Mouse (Mus musculus) embryo, embryonic 9.5 days (tissue): ENCODE data around the gene Pafah1b1.
A peak's percentile ranks its signal among the peaks of the same experiment; 100 is the strongest.

ENCODE experiments used
- DNase-seq: peaks from one replicate; pipeline ENCODE4 v3.0.0-alpha.2; 2017; ENCODE audit errors: extremely low spot score

The Pafah1b1 gene

GRCm38 (mm10) chr11:74662221-74662620 is 62.2 kb downstream of the Pafah1b1 start:
- no peak for DNase-seq

DNA sequence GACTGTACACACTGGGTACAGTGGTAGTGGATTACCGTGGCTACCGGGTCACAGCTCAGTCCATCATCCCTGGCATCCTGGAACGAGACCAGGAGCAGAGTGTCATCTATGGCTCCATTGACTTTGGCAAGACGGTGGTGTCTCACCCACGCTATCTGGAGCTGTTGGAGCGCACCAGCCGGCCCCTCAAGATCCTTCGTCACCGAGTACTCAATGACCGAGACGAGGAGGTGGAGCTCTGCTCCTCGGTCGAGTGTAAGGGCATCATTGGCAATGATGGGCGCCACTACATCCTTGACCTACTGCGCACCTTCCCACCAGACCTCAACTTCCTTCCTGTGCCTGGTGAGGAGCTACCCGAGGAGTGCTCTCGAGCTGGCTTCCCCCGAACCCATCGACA is 62.8 kb downstream of the Pafah1b1 start:
- DNase-seq, result no peak

DNA sequence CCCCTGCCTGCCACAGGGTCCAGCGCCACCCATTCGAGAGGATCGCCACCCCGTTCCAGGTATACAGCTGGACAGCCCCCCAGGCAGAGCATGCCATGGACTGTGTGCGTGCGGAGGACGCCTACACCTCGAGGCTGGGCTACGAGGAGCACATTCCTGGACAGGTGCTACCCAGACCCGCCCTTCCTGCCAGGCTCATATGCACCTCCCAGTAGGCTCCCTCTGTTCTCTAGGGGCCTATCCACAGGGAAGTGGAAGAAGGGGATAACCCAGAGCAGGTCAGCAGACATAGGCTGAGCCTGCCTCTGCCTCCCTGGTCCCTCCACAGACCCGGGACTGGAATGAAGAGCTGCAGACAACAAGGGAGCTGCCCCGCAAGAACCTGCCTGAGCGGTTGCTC is 64.1 kb downstream of the Pafah1b1 start:
- DNase-seq, result no peak

DNA sequence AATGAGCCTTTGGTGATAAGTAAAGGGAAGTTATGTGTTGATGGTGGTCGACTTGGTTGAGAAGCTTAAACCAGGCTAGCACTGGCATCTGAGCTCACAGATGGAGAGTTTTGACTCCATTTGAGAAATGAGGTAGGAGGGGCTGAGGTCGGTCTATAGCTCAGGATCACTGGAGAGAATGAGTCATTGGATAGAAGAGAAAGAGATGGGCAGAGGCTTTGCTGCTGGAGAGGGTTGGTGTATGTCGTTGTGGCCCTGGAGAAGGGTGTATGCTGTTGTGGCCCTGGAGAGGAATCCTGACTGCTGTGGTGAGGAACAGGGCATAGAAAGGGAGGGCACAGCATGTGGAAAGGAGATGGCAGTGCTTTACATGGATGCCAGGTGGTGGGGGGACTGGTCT is 68.5 kb downstream of the Pafah1b1 start:
- DNase-seq, result no peak

DNA sequence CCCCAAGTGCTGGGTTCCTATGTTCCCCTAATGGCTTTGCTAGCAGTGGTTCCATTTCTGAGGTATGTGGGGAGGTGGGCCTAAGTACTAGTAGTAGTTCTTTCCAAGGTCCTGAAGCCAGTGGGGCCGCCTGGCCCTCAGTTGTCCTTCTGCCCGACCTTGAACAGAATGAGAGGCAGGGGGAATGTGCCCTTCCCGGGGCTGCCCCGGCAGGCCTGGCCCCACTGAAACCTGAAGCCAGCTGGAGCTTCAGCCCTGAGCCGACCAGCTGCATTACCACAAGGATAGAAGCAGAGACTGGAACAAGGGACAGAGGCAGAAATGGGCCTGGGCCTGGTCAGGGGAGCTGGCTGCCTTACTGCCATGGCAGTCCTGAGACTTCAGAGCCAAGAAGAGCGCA is 71.1 kb downstream of the Pafah1b1 start:
- no peak for DNase-seq

DNA sequence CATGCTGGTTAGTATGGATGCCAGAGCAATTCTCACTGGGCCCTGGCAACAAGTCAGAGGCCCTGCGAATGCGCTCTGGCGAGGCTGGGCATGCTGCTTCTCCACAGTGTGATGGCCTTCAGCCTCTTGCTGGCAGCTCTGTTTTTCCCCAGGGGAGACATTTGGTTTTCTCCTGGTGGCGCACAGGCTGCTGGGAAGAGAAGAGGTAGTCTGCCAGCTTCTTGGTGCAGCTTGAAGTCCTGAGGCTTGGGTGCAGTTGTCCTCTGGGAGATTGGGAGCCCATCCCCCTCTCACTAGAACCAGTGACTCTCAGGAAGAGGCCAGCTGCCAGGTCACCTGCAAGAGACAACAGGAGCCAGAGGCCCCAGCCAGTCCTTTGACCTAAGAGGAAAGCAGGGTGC is 71.7 kb downstream of the Pafah1b1 start:
- no peak for DNase-seq

GRCm38 (mm10) chr11:74650576-74651100 is 73.8 kb downstream of the Pafah1b1 start:
- DNase-seq, result no peak

DNA sequence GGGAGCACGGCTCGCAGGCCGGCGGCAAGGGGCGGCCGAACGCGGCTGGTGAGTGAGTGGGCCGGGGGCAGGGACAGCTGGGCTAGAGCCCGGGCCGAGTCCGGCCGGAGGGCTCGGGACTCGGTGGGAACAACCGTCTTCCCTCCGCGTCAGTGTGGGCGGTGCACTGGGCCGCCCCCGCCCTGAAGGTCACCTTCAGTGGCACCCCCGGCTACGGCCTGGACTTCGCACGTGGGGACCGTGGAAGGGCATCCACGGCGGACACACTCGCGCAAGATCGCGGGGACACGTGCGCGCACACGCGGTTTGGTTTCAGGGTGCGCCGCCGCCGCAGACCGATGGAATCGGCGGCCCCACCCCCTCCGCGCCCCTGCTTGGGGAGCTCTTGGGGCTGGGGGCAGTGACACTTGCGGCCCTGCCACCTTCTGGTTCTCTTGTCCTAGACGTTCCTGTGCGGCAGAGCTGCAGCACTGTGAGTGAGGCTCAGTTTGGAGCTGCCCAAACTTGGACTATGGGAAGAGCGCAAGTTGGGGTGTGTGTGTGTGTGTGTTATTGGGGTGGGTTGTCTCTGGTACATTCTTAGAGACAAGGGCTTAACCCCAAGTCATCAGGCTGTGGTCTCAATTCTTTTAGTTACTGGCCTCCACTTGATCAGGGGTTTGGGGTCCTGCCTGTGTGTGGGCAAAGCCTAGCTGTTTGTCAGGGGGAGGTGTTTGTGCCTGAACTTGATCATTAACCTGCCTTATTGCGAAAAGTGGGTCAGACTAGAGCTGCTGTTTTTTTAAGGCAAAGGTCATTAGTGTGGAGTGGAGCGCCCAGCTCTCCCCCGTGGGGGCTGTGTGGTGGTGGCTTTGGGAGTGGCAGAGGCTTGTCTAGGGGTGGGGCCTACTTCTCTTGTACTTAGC is 74.6 kb downstream of the Pafah1b1 start:
- no peak for DNase-seq

- DNase-seq, result peak; percentile 96
Observed at GRCm38 (mm10) chr11:74649095-74649646, 75.3 kb downstream of the Pafah1b1 start, which contains the start of gene Cluh. Gene Cluh, plus strand, starts transcription at chr11:74649495.

DNA sequence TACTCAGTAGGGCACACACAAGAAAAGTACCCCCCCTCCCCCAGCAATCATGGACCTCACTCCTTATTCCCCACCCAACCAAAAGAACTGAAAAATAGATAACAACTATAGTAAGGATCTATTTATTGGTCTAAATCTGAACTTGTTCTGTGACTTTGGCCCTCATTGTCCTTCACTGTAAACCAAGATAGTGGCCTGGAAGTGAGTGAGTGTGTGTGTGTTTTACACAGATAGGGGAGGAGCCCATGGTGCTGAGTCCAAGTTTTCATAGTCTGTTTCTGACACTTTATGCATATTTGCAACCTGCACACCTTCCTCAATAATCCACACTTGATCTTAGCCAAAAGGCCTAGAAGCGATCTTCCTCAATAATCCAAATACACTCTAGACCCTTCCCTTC is 75.8 kb downstream of the Pafah1b1 start:
- DNase-seq, result no peak

GRCm38 (mm10) chr11:74647966-74648365 is 76.5 kb downstream of the Pafah1b1 start:
- DNase-seq, result no peak

GRCm38 (mm10) chr11:74639628-74640027 is 84.8 kb downstream of the Pafah1b1 start:
- DNase-seq, result no peak

DNA sequence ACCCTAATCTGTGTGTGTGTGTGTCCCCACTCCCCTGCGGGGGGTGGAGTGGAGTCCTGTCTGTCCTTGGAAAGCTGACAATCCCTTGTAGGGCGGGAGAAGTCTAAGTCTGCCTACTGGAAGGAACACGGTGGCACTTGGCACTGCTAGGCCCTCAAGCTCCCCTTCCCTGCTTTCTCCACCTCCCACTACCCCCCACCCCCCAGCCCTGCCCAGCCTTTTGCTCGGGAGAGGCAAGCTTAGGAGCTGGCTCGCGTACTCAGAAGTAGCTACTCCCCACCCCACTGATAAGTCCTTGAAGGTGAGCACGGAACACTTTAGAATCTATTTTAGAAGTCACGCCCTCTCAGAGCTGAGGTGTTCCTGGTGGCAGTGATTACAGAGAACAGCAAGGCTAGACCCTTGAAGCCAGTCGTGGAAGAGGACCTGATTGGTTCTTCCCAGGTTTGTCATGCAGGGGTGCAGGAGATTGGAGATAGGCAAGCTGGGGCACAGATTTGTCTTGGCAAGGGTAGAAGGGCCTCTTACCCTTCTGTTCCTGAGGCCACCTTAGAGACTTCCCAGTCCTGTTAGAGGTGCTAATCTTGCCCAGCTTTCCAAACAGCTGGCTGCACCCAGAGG is 85.6 kb downstream of the Pafah1b1 start:
- no peak for DNase-seq

- DNase-seq, result peak; percentile 76
Observed at GRCm38 (mm10) chr11:74637971-74638790, 86.3 kb downstream of the Pafah1b1 start.

DNA sequence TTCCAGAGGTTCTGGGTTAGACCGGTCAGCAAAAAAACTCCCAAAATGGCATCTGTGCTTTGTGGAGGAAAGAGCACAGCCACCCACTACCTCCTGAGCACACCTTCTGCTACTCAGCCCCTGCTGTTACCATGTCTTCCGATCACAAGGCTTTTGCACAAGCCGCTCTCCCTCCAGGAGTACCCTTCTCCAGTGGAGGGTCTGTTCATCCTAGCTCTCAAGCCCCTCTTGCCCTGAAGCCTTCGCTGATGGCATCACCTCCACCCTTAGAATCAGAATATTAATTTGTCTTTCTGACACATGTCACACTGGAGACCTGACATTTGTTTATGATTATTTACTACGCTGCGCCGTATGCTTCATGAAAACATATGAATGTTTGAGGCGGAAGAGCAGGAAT is 87.0 kb downstream of the Pafah1b1 start:
- DNase-seq, result no peak

- DNase-seq, result peak; percentile 77
Observed at GRCm38 (mm10) chr11:74634490-74635275, 89.8 kb downstream of the Pafah1b1 start.

- DNase-seq, result no peak
Observed at GRCm38 (mm10) chr11:74631880-74632789, 92.3 kb downstream of the Pafah1b1 start.

- no peak for DNase-seq
Observed at GRCm38 (mm10) chr11:74627481-74627880, 97.0 kb downstream of the Pafah1b1 start.

DNA sequence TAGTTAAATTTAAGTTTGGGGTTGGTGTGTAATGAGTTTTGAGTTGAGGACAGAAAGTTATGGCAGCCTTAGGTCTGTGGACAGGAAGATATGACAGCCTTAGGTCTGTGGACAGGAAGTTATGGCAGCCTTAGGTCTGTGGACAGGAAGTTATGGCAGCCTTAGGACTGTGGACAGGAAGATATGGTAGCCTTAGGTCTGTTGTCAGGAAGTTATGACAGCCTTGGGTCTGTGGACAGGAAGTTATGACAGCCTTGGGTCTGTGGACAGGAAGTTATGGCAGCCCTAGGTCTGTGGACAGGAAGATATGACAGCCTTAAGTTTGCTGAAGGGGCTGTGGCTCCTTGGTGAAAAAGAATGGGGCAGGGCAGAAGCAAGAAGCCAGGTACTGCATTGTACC is 99.1 kb downstream of the Pafah1b1 start:
- no peak for DNase-seq
